Mouse (Mus musculus) left cerebral cortex, adult 11 months (tissue): ENCODE results near the gene Clstn2.

Source experiments
- DNase-seq: peaks from one replicate; pipeline ENCODE4 v3.0.0; 2022; ENCODE audit warnings: low spot score

Gene Clstn2

DNA sequence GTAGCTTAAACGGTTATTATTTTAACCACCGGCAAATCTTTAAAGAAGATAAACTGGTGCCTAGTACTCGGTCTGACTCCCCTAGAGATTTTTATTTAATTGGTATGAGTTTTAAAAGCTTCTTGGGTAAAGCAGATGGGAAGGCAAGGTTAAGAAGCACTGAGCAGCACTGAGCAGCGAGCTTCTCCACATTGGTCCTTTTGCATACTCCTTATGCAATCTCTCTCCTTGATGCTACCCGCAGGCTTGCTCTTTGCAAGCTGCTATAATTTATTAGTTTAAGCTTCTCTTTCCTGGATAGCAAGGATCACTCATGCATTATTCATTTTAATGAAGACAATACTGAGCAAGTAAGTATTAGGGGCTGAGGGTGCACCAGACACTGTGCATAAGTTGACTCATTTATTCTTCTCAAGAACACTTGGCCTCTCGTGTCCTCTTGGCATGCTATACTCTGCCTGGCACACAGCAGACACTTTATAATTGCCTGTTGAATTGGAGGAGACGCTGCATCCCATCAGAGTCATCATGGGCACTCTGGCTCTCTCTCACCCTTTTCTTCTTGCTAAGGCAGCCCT is 561.9 kb downstream of the Clstn2 start:
- no peak for DNase-seq

DNA sequence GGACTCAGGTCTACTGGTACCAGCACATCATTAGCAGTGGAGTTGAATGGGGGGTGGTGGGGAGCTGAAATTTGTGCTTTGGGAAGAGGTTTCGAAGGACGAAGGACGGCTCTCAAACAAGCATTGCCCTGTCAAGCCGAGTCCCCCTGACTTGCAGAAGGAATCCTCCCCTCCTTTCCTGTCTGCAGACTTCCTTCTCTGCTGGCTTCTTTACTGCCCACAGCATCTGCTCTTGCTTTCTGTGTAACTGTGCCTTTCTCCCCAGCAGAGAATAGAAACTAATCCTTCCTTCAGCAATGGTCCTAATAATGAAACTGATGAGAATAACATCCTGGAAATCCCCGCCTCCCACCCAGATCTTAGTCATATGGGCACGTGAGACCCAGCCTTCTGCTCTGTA is 572.5 kb downstream of the Clstn2 start:
- DNase-seq: no peak

DNA sequence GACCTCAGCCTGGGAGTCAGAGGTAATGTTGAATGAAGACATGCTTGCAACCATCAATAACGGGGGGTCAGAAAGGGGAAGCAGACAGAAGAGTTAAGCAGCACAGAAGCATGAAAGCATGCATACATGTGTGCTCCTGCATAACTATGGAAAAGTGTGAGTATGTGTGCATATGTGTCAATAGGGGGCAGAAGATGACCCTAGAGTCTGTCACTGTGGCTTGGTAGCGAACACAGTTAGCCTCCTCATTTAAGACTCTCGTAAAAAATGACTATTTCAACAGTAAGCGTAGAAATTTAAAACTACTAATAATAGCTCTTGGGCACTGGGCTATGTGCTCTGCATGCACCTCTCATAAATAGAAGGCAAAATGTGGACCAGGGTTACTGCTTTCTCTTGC is 573.2 kb downstream of the Clstn2 start:
- DNase-seq: no peak

DNA sequence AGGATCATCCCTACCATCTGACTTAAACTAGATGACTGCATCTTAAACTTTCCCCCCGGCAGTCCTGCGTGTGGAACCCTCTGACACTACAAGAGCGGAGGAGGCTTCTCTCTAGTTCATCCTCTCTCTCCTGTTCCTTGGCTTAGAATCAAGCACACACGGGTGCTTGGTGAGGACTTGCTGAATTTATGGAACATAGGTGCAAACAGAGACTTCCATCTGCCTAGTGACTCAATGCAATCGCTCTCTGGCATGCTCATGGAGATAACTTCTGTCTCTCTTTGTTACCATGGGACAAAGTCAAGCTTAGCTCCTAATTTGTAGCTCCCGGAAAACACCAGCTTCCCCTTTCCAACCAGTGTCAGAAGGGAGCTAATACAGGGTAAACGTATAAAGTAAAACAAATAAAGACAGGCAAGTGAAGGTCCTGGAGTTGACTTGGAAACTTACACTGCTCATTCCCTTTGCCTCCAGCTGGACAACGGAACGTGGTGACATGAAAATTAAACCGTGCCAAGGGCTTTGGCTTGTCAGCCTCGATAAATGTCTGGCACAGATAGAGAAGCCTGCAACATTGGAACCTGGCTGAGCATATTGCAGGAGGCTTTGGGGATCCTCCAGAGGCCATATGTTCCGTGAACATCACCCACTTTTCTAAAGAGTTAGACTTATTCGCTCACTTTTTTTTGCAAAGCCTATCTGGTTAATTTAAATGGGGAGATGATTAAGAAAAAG is 583.5 kb downstream of the Clstn2 start:
- no peak for DNase-seq

DNA sequence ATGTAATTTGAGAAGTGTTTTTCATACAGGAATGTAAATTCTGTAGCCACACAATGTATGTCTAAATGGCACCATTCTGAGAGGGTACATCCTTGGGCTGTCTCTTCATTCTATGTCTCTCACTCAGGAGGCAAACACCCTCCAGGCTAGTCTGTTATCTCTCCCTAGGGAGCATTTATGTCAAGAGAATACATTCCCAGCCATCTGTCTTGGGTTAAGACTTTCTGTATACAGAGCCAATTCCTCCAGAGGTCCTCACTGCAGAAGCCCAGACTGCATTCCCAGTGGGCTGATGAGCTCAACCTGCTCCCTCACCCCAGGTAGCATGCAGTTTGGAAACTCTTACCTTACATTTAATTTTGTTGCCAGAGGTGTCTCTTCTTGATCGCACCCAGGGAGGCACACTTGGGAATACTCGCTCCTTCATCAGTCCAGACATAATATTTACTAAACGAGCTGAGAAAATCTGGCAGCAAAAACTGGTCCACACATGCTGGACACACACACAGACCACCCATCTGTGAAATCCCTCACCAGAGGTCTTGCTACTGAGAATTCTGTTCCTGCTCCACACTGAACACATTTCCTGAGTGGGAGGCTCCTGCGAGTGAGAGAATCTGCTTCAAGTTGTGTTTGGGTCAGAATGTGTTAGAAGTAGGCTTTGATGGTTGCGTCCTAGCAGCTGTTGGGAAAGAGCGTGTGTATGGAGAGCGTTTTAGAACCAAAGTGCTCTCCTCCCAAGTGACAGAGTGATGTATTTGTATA is 592.9 kb downstream of the Clstn2 start:
- no peak for DNase-seq

DNA sequence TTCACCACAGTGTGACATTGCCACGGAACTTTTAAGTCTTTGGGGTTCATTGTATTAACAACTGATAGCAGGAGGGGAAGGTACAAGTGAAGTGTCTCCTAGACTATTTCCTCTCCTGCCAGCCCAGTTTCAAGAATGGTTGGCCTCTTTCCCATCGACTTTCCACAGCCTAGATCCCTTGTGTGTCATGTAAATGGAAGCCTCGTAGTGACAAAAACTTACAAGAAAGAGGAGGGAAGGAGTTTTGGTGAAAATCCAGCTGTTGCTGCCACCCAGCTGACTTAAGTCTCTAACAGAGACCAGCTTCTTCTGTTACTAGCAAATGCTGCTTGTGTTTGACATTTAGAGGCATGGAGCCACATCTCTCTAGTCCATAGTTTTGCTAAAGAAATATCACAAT is 598.3 kb downstream of the Clstn2 start:
- DNase-seq: no peak

DNA sequence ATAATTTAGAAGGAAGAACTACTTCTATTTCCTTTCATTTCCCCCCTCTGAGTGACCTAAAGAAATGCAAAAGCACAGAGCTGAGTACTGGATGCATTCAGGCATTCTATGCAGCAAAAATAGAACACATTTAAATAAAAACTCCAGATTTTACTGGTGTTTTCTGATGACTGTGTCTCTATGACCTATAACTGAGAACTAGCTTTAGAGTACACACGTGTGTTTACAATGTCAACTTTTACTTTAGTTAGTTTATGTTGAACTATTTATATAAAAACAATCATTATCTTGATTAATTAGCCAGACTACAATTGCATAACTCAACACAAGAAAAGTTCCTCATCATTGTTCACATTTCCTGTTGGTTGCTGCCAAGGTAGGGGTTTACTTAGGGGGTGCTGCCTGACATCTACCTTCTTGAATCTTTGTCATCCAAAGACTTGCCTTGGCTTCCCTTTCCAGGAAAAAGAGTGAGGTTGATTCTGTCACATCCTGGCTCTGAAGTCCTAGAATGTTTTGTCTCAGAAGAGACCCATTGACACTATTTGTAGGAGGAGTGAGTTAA is 603.0 kb downstream of the Clstn2 start:
- no peak for DNase-seq

DNA sequence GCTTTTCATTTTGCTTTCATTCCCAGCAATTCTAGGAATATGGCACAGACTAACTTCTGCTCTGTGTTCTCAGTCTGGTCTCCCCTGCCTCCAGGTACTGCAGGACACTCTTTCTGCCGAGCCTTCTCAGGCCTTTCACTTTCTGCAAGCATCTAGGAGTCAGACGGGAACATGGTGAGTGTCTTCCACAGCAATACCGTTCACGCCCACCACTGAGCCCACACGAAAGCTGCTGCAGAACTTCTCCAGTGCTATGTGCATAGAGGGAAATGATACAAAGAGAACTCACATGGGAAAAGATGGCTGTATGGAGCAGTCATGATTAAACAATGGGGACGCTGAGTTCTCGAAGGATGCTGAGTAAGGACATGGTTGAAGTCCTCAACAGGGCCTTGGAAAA is 604.9 kb downstream of the Clstn2 start:
- peak; percentile 61 for DNase-seq

DNA sequence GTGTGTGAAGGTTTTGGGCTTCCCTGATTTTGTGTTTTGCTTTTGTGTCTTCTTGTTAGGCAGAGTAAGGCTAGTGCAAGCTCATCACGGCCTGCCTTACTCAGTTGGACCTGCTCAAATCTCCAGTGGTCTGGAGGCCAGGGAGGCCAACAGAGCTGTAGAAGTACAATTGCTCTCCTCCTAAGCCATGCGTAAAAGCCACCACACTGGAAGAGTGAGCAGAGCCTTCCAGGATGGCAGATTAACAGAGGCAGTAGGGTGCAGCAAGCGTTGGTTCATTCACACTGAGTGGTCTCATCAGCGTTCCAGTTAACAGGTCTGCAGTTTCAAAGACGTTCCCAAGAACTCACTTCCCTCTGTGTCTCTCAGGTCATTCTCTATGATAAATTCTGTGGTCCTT is 612.1 kb downstream of the Clstn2 start:
- no peak for DNase-seq

DNA sequence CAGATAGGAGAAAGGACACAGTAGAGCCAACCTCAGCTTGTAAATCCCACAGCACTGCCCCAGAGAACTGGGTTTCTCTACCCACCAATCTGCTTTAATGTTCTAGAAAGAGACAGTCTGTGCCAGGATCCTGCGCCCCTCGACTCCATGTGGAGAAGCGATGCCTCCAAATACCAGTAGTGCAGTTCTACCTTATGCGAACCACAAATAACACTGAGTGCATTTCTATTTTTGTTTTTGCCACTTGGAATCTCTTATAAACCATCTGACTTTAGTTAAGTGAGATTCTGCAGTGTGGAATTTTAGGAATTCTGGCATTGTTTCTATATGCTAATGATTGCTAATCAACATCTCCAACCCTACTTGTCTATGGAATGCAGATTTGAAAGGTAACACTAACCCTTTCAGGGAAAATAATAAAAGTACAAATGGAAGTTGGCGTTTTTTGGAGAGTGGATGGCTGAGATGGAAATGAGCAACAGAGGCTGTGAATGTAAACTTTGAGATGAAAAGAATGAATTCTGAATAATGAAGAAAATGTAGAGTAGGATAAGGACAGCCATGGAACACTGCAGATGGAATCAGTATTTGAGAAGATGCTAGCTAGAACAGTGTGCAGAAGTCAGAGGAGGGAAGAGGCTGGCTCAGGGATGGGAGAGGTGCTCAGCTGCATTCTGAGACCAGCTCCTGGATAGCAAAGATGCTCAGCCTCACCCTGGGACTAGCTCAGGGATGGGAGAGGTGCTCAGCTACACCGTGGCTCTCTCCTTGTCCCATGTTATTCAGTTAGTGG is 617.9 kb downstream of the Clstn2 start:
- no peak for DNase-seq

DNA sequence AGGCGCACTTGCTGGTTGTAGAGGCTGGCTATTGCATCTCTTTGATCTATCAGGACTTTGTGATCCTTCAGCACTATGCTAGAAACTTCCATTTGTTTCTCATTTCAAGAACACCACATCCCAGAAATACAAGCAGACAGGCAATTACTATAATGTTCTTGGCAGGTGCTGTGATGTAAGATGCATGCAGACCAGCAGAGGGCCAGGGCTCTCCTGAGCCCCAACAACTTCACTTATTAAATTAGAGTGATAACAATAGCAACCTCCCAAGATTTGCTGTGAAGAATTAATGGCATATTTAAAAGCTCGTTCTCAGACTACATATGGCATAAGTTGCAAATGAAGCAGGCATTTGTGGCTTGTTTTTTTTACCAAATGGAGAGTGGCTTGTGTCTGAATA is 624.8 kb downstream of the Clstn2 start:
- DNase-seq: no peak
